Mouse (Mus musculus): ENCODE results near the gene Lep. TPM values are rescaled to one million over a fixed set of nuclear protein-coding genes. Genes with fewer than 3 reads are reported as not detected.
A peak's percentile ranks its signal among the peaks of the same experiment; 100 is the strongest.

The Lep gene
- total RNA-seq, 2 experiments from 2014 or later, result not detected

- DNase-seq (ENCODE audit: low spot score in 2 of 2), result no peak
Observed at GRCm38 (mm10) chr6:29111501-29111900, 51.5 kb downstream of the Lep start.

DNA sequence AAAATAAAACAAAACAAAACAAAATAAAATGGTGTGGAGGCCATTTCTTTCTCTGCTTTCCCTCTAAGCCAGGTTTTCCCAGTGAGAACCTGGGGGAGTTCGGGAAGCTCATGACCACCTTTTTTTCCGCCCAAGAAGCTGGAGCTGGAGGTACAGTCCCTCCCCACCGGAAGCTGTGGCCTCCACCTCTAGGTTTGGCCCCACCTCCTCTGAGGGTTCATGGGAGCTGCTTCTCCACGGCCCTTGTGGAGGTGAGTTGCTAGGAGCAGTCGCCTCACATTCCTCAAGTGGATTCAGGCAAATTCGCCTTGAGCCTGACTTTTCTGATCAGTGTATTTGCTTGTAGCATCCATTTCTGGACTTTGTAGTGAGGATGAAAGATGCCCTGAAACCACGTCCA lies 55.7 kb downstream of the Lep start:
- no peak for DNase-seq (ENCODE audit: low spot score in 2 of 2)

GRCm38 (mm10) chr6:29117417-29118104 lies 57.5 kb downstream of the Lep start:
- DNase-seq (ENCODE audit: low spot score in 2 of 2), result peak; percentile 33 to 38

DNA sequence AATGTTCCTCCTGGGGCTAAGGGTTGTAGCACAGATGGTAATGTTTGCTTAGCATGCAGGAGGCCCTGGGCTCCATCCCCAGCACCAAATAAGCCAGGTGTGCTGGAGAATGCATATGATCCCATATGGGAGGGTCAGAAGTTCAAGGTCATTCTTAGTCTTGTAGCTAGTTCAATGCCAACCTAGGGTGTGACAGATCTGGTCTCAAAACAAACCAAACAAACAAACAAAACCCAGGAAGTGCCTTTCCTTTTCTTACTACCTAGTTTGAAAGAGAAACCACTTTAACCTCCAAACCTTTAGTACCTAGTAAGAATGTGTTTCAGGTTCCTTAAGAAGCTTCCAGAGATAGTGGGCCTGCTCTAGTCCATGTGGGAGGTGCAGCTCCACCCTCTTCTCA lies 58.2 kb downstream of the Lep start:
- DNase-seq (ENCODE audit: low spot score in 2 of 2), result no peak

GRCm38 (mm10) chr6:29118963-29119362 lies 58.9 kb downstream of the Lep start:
- DNase-seq (ENCODE audit: low spot score in 2 of 2), result no peak

DNA sequence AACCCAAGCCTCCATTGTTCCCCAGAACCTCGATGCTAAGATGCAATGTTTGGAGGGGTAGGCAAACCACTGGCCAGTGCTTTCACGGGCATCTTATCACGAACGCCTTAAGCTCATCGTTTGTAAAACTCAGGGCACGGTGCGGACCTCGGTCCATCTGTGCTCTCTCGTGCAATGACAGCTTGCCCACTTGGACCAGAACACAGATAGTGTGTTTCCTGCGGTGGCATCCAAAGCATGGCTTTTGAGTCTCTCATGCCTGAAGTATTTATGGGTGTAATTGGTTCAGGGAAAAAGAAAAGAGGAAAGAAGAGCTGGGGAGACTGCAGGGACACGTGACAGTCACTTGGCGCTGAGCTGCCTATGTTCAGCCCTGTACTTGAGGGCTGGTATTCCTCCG lies 60.0 kb downstream of the Lep start:
- no peak for DNase-seq (ENCODE audit: low spot score in 2 of 2)

Small RNA genes lying within 50 kb of the gene (microRNA-seq; reads per million reads assigned to microRNA genes)
- gene Mir129-1, result 208 to 320 reads per million in 2 experiments

Other genes with a start within 250 kb of the Lep start
- gene Lrrc4, start 228.5 kb upstream of the Lep start, total RNA-seq (2021), result 10 to 100 TPM; 62.3 to 65.5 TPM
- gene Rbm28, start 104.8 kb downstream of the Lep start, total RNA-seq (2021), result 10 to 100 TPM; 33.7 to 43.6 TPM
- gene Prrt4, start 119.4 kb downstream of the Lep start, total RNA-seq (2021), result 10 to 100 TPM in 1 of 2 experiments, 1 to 10 TPM in 1; 8.1 to 10.3 TPM
- 10 to 100 TPM; 84.5 to 87.2 TPM for gene Impdh1, start 156.1 kb downstream of the Lep start, total RNA-seq (2021)
- 1 to 10 TPM; 7.3 to 7.6 TPM for gene Hilpda, start 212.3 kb downstream of the Lep start, total RNA-seq (2021)
- not detected for gene Fam71f2, start 219.4 kb downstream of the Lep start, total RNA-seq (2021)